Mouse (Mus musculus) liver, embryonic 12.5 days (tissue): ENCODE data around the gene Prss23. TPM values are rescaled to one million over a fixed set of nuclear protein-coding genes. Genes with fewer than 3 reads are reported as not detected.

Experiments
- polyA plus RNA-seq: library from polyadenylated mRNA; unstranded; fragments of >200 nt; fragmentation: Nextera tagmentation; extraction: Ambion mirVana; gene quantifications from 2 replicates; pipeline ENCODE4 v1.2.1, GENCODE M21; 2016

The Prss23 gene
- polyA plus RNA-seq, 1 experiment from 2014 or later: 5.4 TPM

Other genes with a start within 250 kb of the Prss23 start
- 16.0 and 16.7 TPM in 2 replicates for gene Tmem135, start 123.0 kb downstream of the Prss23 start, polyA plus RNA-seq
- 3.5 and 4.5 TPM in 2 replicates for gene Fzd4, start 122.8 kb downstream of the Prss23 start, polyA plus RNA-seq
- 0.12 and 0.17 TPM in 2 replicates for gene Me3, start 105.2 kb upstream of the Prss23 start, polyA plus RNA-seq